Mouse (Mus musculus): ENCODE results near the gene Decr2.
A peak's percentile ranks its signal among the peaks of the same experiment; 100 is the strongest.
"Not testable (repeated sequence)": the region's sequence is repeated elsewhere in the genome, so short reads cannot be mapped to it uniquely, and the experiment has no call there.

Decr2 gene

DNA sequence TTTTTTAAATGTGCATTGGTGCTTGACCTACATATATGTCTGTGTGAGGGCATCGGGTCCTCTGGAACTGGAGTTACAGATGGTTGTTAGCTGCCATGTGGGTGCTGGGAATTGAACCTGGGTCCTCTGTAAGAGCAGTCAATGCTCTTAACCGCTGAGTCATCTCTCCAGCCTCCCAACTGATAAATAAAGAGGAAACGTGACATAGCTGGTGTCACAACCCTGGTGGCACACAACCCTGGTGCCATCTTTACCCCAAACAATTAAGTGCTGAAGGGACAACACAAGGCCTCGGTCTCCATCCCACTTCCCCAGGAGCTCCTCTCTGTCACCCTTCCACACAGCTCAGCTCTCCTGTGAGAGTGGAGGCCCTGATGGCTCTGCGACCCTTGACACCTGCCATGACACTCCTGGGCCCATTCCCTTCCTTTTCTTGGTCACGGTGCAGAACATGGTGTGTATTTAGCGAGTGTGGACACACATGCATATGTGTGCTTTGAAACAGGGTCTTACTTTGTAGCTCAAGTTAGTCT lies 23.6 kb downstream of the Decr2 start:
- DNase-seq (ENCODE audit: inconsistent age in 2 of 2, low spot score in 1 of 2): no peak

- DNase-seq (ENCODE audit: inconsistent age in 2 of 2, low spot score in 1 of 2): no peak
Measured at GRCm38 (mm10) chr17:26064916-26065315, 25.2 kb downstream of the Decr2 start.

GRCm38 (mm10) chr17:26057787-26058567 lies 32.2 kb downstream of the Decr2 start:
- no peak for DNase-seq (ENCODE audit: inconsistent age in 2 of 2, low spot score in 1 of 2)

DNA sequence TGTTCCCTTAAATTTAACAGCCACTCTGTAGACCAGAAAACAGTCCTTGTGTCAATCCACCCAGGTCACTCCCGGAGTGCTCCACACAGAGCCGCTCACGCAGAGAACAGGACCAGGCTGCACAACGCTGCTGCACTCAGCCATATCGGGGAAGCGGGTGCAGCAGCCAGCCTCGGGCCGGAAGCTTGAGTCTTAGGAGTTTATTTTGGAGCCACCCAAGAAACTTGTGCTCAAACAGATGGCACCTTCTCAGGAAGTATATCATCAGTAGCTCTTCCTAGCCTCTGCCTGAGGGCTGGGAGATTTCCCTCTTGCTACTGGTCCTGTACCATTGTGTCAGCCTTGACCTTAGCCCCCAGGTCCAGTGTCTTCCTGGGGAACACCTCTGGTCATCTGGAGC lies 32.9 kb downstream of the Decr2 start:
- no peak for DNase-seq (ENCODE audit: inconsistent age in 2 of 2, low spot score in 1 of 2)

GRCm38 (mm10) chr17:26055164-26055563 lies 35.0 kb downstream of the Decr2 start:
- DNase-seq (ENCODE audit: inconsistent age in 2 of 2, low spot score in 1 of 2): no peak

GRCm38 (mm10) chr17:26054133-26054845 lies 35.8 kb downstream of the Decr2 start:
- DNase-seq (ENCODE audit: inconsistent age in 2 of 2, low spot score in 1 of 2): no peak

- no peak for DNase-seq (ENCODE audit: inconsistent age in 2 of 2, low spot score in 1 of 2)
Measured at GRCm38 (mm10) chr17:26052706-26053105, 37.4 kb downstream of the Decr2 start.

DNA sequence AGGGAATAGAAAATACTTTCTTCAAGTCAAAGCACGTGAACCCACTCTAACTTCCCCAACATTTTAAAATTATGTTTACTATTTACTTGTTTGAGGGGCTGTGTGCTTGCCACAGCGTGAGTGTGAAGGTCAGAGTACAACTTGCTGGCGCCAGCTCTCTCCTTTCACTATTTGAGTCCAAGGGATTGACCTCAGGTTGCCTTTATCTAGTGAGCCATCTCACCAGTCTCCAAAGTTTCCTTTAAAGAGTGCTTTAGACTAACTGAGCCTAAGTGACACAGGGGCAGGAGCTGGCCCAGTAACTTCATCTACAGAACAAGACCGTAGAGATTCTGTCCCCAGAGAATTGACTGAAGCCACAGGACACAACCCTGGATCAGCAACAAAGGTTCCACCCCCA lies 38.1 kb downstream of the Decr2 start:
- DNase-seq (ENCODE audit: inconsistent age in 2 of 2, low spot score in 1 of 2): no peak

DNA sequence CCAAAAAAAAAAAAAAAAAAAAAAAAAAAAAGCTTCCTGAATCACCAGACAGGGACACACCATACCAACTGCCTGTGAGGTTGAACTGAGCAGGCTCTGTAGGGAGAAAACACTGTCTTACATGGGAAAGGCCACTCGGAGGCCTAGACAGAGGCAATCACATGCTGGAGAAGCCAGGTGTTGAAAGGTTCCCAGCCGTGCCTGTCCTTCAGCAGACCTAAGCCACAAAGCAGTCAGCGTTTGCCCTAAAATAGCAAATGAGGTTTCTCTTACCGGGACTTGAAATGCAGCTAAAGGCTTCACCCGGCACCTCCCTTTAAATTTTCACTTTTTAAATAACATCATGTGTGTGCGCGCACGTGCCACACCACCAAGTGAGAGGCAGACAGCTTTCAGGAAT lies 42.0 kb downstream of the Decr2 start:
- no peak for DNase-seq (ENCODE audit: inconsistent age in 2 of 2, low spot score in 1 of 2)

DNA sequence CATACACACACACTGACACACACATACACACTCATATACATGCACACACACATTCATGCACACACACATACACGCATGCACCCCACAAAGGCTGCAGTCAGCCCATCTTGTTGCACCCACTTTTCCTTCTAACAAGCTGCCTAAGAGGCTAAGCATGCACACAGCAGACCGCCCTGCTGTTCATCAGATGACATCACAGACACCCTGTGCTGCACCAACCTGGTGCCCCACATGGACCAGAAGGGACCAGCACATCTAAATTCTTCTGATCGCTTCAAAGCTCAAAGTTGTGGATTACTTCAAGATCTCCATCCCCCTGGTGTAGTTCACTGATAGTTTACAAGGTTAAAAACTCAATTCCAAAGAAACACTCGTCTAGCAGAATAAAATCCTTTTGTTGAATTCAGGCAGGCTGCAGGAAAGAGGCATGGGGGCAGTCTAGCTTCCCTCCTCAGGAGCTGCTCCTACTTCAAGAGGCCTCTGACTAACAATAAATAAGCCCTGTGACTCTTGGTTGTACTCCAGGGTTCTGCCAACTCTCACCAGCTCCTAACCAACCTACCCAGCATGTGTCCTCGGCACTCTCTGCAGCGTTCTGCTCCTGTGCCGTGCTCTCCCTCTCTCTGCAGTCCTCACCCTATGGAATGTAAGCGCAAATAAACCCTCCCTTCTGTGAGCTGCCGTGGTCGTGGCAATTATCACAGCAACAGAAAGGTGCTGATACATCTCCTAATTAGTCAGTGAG lies 43.7 kb downstream of the Decr2 start:
- no peak for DNase-seq (ENCODE audit: inconsistent age in 2 of 2, low spot score in 1 of 2)

GRCm38 (mm10) chr17:26045285-26045684 lies 44.9 kb downstream of the Decr2 start:
- DNase-seq (ENCODE audit: inconsistent age in 2 of 2, low spot score in 1 of 2): no peak

GRCm38 (mm10) chr17:26043249-26043636 lies 46.9 kb downstream of the Decr2 start:
- peak; percentile 69 to 81 for DNase-seq (ENCODE audit: inconsistent age in 2 of 2, low spot score in 1 of 2)

GRCm38 (mm10) chr17:26042599-26043248 lies 47.4 kb downstream of the Decr2 start:
- DNase-seq (ENCODE audit: inconsistent age in 2 of 2, low spot score in 1 of 2): no peak

DNA sequence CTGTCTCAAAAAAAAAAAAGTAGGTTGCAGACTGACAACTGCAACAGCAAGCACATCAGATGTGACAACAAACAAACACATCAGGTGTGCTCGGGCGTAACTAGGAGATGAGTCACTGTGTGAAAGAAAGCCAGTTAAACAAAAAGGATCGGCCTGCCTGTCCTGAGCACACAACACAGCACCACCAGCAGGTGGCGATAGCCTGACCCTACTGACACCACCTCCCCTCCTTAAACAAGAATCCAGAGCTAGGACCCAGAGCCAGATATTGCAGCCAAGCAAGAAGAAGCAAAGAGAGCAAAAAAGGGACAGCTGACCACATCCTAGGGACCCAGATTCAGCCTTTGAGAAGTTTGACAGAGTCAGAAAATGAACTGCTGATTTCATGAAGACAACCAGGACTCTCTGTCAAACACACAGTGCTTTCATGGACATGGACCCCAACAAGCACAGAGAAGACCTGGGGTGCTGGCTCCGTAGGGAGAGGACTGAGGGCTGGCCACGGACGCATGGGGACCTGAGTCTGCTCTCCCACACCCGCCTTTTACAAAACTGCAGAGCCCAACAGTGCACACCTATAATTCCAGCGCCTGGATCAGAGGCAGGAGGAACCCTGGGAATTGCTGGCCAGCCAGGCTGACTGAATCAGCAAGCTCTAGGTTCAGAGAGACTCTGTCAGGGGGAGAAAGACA lies 48.9 kb downstream of the Decr2 start:
- peak; percentile 39 to 70 for DNase-seq (ENCODE audit: inconsistent age in 2 of 2, low spot score in 1 of 2)

DNA sequence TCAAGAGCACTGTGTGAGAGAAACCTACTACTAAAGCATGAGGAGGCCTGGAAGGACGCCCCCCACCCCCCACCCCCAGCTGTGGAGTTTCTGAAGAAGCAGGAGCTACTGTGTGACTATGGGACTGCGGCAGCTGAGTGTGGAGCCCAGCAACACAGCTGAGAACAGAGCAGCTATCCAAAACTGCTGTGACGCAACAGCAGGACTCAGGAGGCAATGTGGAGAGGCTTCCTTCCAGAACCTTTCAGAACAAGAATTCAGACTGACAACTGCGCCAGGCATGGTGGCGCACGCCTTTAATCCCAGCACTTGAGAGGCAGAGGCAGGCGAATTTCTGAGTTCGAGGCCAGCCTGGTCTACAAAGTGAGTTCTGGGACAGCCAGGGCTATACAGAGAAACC lies 49.4 kb downstream of the Decr2 start:
- DNase-seq (ENCODE audit: inconsistent age in 2 of 2, low spot score in 1 of 2): not testable (repeated sequence)

DNA sequence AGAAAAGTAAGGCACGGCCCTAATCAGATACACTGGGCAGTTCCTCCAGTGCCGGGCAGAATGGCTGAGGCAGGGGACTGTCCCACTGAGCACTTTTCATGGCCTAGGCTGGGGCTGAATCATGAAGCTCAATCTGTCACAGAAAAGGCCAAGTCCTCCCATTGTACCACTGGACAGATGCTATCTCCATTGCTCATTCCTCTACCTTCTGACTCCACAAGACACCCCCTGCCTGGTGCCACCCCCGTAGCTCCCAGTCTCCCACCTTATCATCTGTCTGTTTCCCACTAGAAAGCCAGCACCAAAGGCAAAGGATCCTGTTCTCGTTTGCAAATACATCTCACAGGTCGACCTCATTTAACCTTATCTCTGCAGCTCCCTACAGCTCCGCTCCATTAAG lies 58.1 kb downstream of the Decr2 start:
- no peak for DNase-seq (ENCODE audit: inconsistent age in 2 of 2, low spot score in 1 of 2)

- DNase-seq (ENCODE audit: inconsistent age in 2 of 2, low spot score in 1 of 2): no peak
Measured at GRCm38 (mm10) chr17:26031583-26031982, 58.6 kb downstream of the Decr2 start.
